Mouse (Mus musculus) forebrain, embryonic 14.5 days (tissue): ENCODE data around the gene Pigz. TPM values are rescaled to one million over a fixed set of nuclear protein-coding genes. Genes with fewer than 3 reads are reported as not detected.

Experiments used
- ATAC-seq: fragments of 200-750 bp; cut with Nextera tagmentation; 2 replicates; pipeline ENCODE4 v1.8.0; 2017; ENCODE audit warnings: mild to moderate bottlenecking, moderate library complexity
- DNase-seq: peaks from one replicate; pipeline ENCODE4 v3.0.0-alpha.2; 2015; ENCODE audit warnings: low spot score
- H3K27ac ChIP-seq: fragments of 300-500 bp; sonication (generic); 2 replicates; pipeline ENCODE4 v1.5.1; 2014; ENCODE audit warnings: low read depth, mild to moderate bottlenecking, control low read depth, low read length, moderate library complexity
- H3K27me3 ChIP-seq: fragments of 300-500 bp; sonication (generic); replicated peaks from 2 replicates; pipeline ENCODE4 v1.6.1; 2014; ENCODE audit warnings: low read length, control low read depth, mixed read lengths; ENCODE audit not compliant: control insufficient read depth, insufficient read depth
- H3K36me3 ChIP-seq: fragments of 300-500 bp; sonication (generic); 2 replicates; pipeline ENCODE4 v1.6.1; 2014; ENCODE audit warnings: low read length, control low read depth; ENCODE audit not compliant: control insufficient read depth, insufficient read depth
- H3K4me1 ChIP-seq: fragments of 300-500 bp; sonication (generic); 2 replicates; pipeline ENCODE4 v1.6.1; 2014; ENCODE audit warnings: antibody characterized with exemption, low read length, control low read depth; ENCODE audit not compliant: control insufficient read depth, insufficient read depth
- H3K4me2 ChIP-seq: fragments of 300-500 bp; sonication (generic); 2 replicates; pipeline ENCODE4 v1.6.1; 2014; ENCODE audit warnings: mild to moderate bottlenecking, control low read depth, low read length
- H3K4me3 ChIP-seq: fragments of 300-500 bp; sonication (generic); 2 replicates; pipeline ENCODE4 v1.5.1; 2014; ENCODE audit warnings: low read depth, low read length, control low read depth
- H3K9ac ChIP-seq: fragments of 300-500 bp; sonication (generic); 2 replicates; pipeline ENCODE4 v1.6.1; 2014; ENCODE audit warnings: mild to moderate bottlenecking, low read length, control low read depth, moderate library complexity
- H3K9me3 ChIP-seq: fragments of 300-500 bp; sonication (generic); replicated peaks from 2 replicates; pipeline ENCODE4 v1.6.1; 2016; ENCODE audit warnings: low read length, control low read depth, mixed read lengths; ENCODE audit not compliant: control insufficient read depth
- WGBS: fragments of 180-500 bp; shearing (Covaris S2); extraction: QIAGEN DNeasy Blood & Tissue Kit; methylation state at CpG from one replicate; pipeline ENCODE4 v1.1.7; 2014; 5-methylcytosine and 5-hydroxymethylcytosine counted together
- polyA plus RNA-seq: library from polyadenylated mRNA; unstranded; fragments of >200 nt; fragmentation: Nextera tagmentation; extraction: Ambion mirVana; gene quantifications from 2 replicates; pipeline ENCODE4 v1.2.1, GENCODE M21; 2014

The Pigz gene
- polyA plus RNA-seq: 0.91 and 2.2 TPM in 2 replicates

- peak; percentile 25 for ATAC-seq
- DNase-seq: peak; percentile 65
Observed at GRCm38 (mm10) chr16:31933751-31934549, at the start of gene Pigz. Gene Pigz, plus strand, starts transcription at chr16:31933851.

GRCm38 (mm10) chr16:31883902-31884301, 49.7 kb upstream of the Pigz start:
- H3K36me3 ChIP-seq: no peaks in the 10 kb centered on the region
- no peaks in the 10 kb centered on the region for H3K27me3 ChIP-seq
- H3K9ac ChIP-seq: no peak overlapping the region
- no peak overlapping the region for H3K27ac ChIP-seq
- WGBS: 21% methylated on average over 6 of the region's 6 CpGs
- DNase-seq: no peak
- no peaks in the 10 kb centered on the region; the same call in 1 of the 2 replicates for H3K4me1 ChIP-seq
- H3K4me3 ChIP-seq: no peak overlapping the region
- H3K9me3 ChIP-seq: no peaks in the 10 kb centered on the region
- H3K4me2 ChIP-seq: no peak overlapping the region
- peak; percentile 37; the same call in 1 of the 2 replicates for ATAC-seq

More at GRCm38 (mm10) chr16:31933751-31934549, at the start of gene Pigz:
- peak within 1 kb of the TSS; percentile 70 for H3K9ac ChIP-seq
- H3K27me3 ChIP-seq: peaks cover 5% of the 10 kb centered on the region
- no peaks in the 10 kb centered on the region for H3K9me3 ChIP-seq
- H3K4me1 ChIP-seq: peaks cover 9% of the 10 kb centered on the region
- H3K27ac ChIP-seq: peak within 1 kb of the TSS; percentile 93
- H3K4me2 ChIP-seq: peak within 1 kb of the TSS; percentile 83
- peak within 1 kb of the TSS; percentile 38 for H3K4me3 ChIP-seq
- 3% methylated on average over 41 of the region's 42 CpGs for whole genome bisulfite sequencing
- H3K36me3 ChIP-seq: no peaks in the 10 kb centered on the region

- WGBS: 68% methylated on average over 7 of the region's 7 CpGs
- no peaks in the 10 kb centered on the region for H3K27me3 ChIP-seq
- ATAC-seq: no peak
Observed at GRCm38 (mm10) chr16:31890907-31891306, 42.7 kb upstream of the Pigz start.

GRCm38 (mm10) chr16:31893396-31894141, 40.1 kb upstream of the Pigz start:
- WGBS: 62% methylated on average over 5 of the region's 5 CpGs
- Histone ChIP-seq H3K27ac (no peak overlapping the region), H3K9me3 (no peaks in the 10 kb centered on the region), H3K4me3 (no peak overlapping the region), H3K4me1 (peaks cover 6% of the 10 kb centered on the region; the same call in 1 of the 2 replicates), H3K9ac (no peak overlapping the region), H3K4me2 (no peak overlapping the region), H3K27me3 (no peaks in the 10 kb centered on the region), H3K36me3 (no peaks in the 10 kb centered on the region)
- ATAC-seq (no peak), DNase-seq (no peak)

More at GRCm38 (mm10) chr16:31890907-31891306, 42.7 kb upstream of the Pigz start:
- no peaks in the 10 kb centered on the region for H3K9me3 ChIP-seq
- H3K4me3 ChIP-seq: no peak overlapping the region
- no peak overlapping the region for H3K27ac ChIP-seq
- H3K36me3 ChIP-seq: no peaks in the 10 kb centered on the region
- no peak for DNase-seq
- H3K4me1 ChIP-seq: no peaks in the 10 kb centered on the region
- no peak overlapping the region for H3K4me2 ChIP-seq
- H3K9ac ChIP-seq: no peak overlapping the region

- peak overlapping the region; percentile 58 for H3K9ac ChIP-seq
- H3K36me3 ChIP-seq: no peaks in the 10 kb centered on the region
- peak; percentile 57 for ATAC-seq
- peak overlapping the region; percentile 66 for H3K27ac ChIP-seq
- peak; percentile 63 for DNase-seq
- 11% methylated on average over 27 of the region's 29 CpGs for WGBS
- no peaks in the 10 kb centered on the region for H3K27me3 ChIP-seq
- peak overlapping the region; percentile 20 for H3K4me3 ChIP-seq
- H3K4me2 ChIP-seq: peak overlapping the region; percentile 55
- peaks cover 6% of the 10 kb centered on the region; the same call in 1 of the 2 replicates for H3K4me1 ChIP-seq
- no peaks in the 10 kb centered on the region; the same call in 1 of the 2 replicates for H3K9me3 ChIP-seq
Observed at GRCm38 (mm10) chr16:31896971-31897774, 36.5 kb upstream of the Pigz start.

- Histone ChIP-seq H3K27me3 (no peaks in the 10 kb centered on the region), H3K4me2 (no peak overlapping the region), H3K4me3 (no peak overlapping the region), H3K9ac (no peak overlapping the region), H3K4me1 (peaks cover 6% of the 10 kb centered on the region; the same call in 1 of the 2 replicates), H3K36me3 (no peaks in the 10 kb centered on the region), H3K27ac (peak overlapping the region; percentile 44; the same call in 1 of the 2 replicates), H3K9me3 (no peaks in the 10 kb centered on the region; the same call in 1 of the 2 replicates)
- ATAC-seq (peak; percentile 40), DNase-seq (peak; percentile 71)
- WGBS: 72% methylated on average over 18 of the region's 18 CpGs
Observed at GRCm38 (mm10) chr16:31898546-31899326, 34.9 kb upstream of the Pigz start.

- H3K36me3 ChIP-seq: no peaks in the 10 kb centered on the region
- H3K9ac ChIP-seq: no peak overlapping the region
- H3K9me3 ChIP-seq: no peaks in the 10 kb centered on the region; the same call in 1 of the 2 replicates
- H3K4me3 ChIP-seq: no peak overlapping the region
- H3K4me1 ChIP-seq: peaks cover 6% of the 10 kb centered on the region; the same call in 1 of the 2 replicates
- whole genome bisulfite sequencing: 85% methylated on average over 1 of the region's 1 CpGs
- no peak overlapping the region for H3K4me2 ChIP-seq
- DNase-seq (no peak), ATAC-seq (no peak)
- H3K27ac ChIP-seq: no peak overlapping the region
- H3K27me3 ChIP-seq: no peaks in the 10 kb centered on the region
Observed at GRCm38 (mm10) chr16:31901886-31902285, 31.8 kb upstream of the Pigz start.

- no peaks in the 10 kb centered on the region; the same call in 1 of the 2 replicates for H3K9me3 ChIP-seq
- 91% methylated on average over 8 of the region's 8 CpGs for WGBS
- H3K9ac ChIP-seq: no peak overlapping the region
- no peak overlapping the region for H3K27ac ChIP-seq
- no peaks in the 10 kb centered on the region for H3K27me3 ChIP-seq
- no peak for DNase-seq
- no peaks in the 10 kb centered on the region; the same call in 1 of the 2 replicates for H3K4me1 ChIP-seq
- H3K36me3 ChIP-seq: no peaks in the 10 kb centered on the region
- no peak overlapping the region for H3K4me3 ChIP-seq
- H3K4me2 ChIP-seq: no peak overlapping the region
- no peak for ATAC-seq
Observed at GRCm38 (mm10) chr16:31903239-31903638, 30.4 kb upstream of the Pigz start.
